Mouse (Mus musculus): ENCODE measurements around the gene Sult2b1. TPM values are rescaled to one million over a fixed set of nuclear protein-coding genes. Genes with fewer than 3 reads are reported as not detected.

Sult2b1 gene
- total and polyA plus RNA-seq, 2 experiments, result not detected

GRCm38 (mm10) chr7:45779081-45779641, 5.3 kb downstream of the Sult2b1 start:
- H3K4me1 ChIP-seq (ENCODE audit: control insufficient read depth, insufficient read depth, low read length), result peaks cover 4% of the 10 kb centered on the region
- no peak overlapping the region for H3K27ac ChIP-seq (replicated peaks; ENCODE audit: insufficient read depth, low read depth, low read length)
- no peak for DNase-seq (ENCODE audit: extremely low read depth, low read depth, low spot score)
- no peak overlapping the region for H3K4me3 ChIP-seq (ENCODE audit: insufficient read depth, low read depth, low read length)
- no peaks in the 10 kb centered on the region for H3K36me3 ChIP-seq (ENCODE audit: control insufficient read depth, insufficient read depth, low read length)
- TF ChIP-seq POLR2A (IDR thresholded peaks at IDR 0.05; ENCODE audit: extremely low read depth, insufficient read depth, low read length) (no peak), CTCF (IDR thresholded peaks at IDR 0.05; ENCODE audit: low read depth, low read length) (no peak)
- H3K27me3 ChIP-seq (ENCODE audit: control insufficient read depth, insufficient read depth, low read length), result no peaks in the 10 kb centered on the region
- no peaks in the 10 kb centered on the region for H3K79me2 ChIP-seq (ENCODE audit: control insufficient read depth, insufficient read depth, low read length)
- no peak overlapping the region for H3K9ac ChIP-seq (ENCODE audit: low read depth, low read length)
- 16% methylated on average over 22 of the region's 22 CpGs for WGBS

GRCm38 (mm10) chr7:45775237-45775636, 9.2 kb downstream of the Sult2b1 start:
- no peak for TF ChIP-seq POLR2A (IDR thresholded peaks at IDR 0.05; ENCODE audit: extremely low read depth, insufficient read depth, low read length)
- TF ChIP-seq CTCF (IDR thresholded peaks at IDR 0.05; ENCODE audit: low read depth, low read length), result no peak
- 68% methylated on average over 7 of the region's 7 CpGs for WGBS
- Histone ChIP-seq H3K36me3 (ENCODE audit: control insufficient read depth, insufficient read depth, low read length) (no peaks in the 10 kb centered on the region), H3K4me1 (ENCODE audit: control insufficient read depth, insufficient read depth, low read length) (no peaks in the 10 kb centered on the region), H3K27me3 (ENCODE audit: control insufficient read depth, insufficient read depth, low read length) (no peaks in the 10 kb centered on the region), H3K4me3 (ENCODE audit: insufficient read depth, low read depth, low read length) (no peak overlapping the region), H3K9ac (ENCODE audit: low read depth, low read length) (no peak overlapping the region), H3K79me2 (ENCODE audit: control insufficient read depth, insufficient read depth, low read length) (no peaks in the 10 kb centered on the region), H3K27ac (replicated peaks; ENCODE audit: insufficient read depth, low read depth, low read length) (no peak overlapping the region)
- DNase-seq (ENCODE audit: extremely low read depth, low read depth, low spot score), result no peak

GRCm38 (mm10) chr7:45771101-45771500, 13.4 kb downstream of the Sult2b1 start:
- TF ChIP-seq POLR2A (IDR thresholded peaks at IDR 0.05; ENCODE audit: extremely low read depth, insufficient read depth, low read length) (no peak), CTCF (IDR thresholded peaks at IDR 0.05; ENCODE audit: low read depth, low read length) (no peak)
- no peaks in the 10 kb centered on the region for H3K36me3 ChIP-seq (ENCODE audit: control insufficient read depth, insufficient read depth, low read length)
- WGBS, result 76% methylated on average over 4 of the region's 4 CpGs
- no peak overlapping the region for H3K27ac ChIP-seq (replicated peaks; ENCODE audit: insufficient read depth, low read depth, low read length)
- no peaks in the 10 kb centered on the region for H3K27me3 ChIP-seq (ENCODE audit: control insufficient read depth, insufficient read depth, low read length)
- no peak overlapping the region for H3K9ac ChIP-seq (ENCODE audit: low read depth, low read length)
- H3K4me1 ChIP-seq (ENCODE audit: control insufficient read depth, insufficient read depth, low read length), result no peaks in the 10 kb centered on the region
- no peak for DNase-seq (ENCODE audit: extremely low read depth, low read depth, low spot score)
- no peak overlapping the region for H3K4me3 ChIP-seq (ENCODE audit: insufficient read depth, low read depth, low read length)
- H3K79me2 ChIP-seq (ENCODE audit: control insufficient read depth, insufficient read depth, low read length), result no peaks in the 10 kb centered on the region

- no peaks in the 10 kb centered on the region for H3K36me3 ChIP-seq (ENCODE audit: control insufficient read depth, insufficient read depth, low read length)
- H3K27ac ChIP-seq (replicated peaks; ENCODE audit: insufficient read depth, low read depth, low read length), result no peak overlapping the region
- H3K9ac ChIP-seq (ENCODE audit: low read depth, low read length), result no peak overlapping the region
- no peaks in the 10 kb centered on the region for H3K79me2 ChIP-seq (ENCODE audit: control insufficient read depth, insufficient read depth, low read length)
- DNase-seq (ENCODE audit: extremely low read depth, low read depth, low spot score), result peak; percentile 58
- WGBS, result 57% methylated on average over 8 of the region's 8 CpGs
- H3K4me1 ChIP-seq (ENCODE audit: control insufficient read depth, insufficient read depth, low read length), result no peaks in the 10 kb centered on the region
- no peak overlapping the region for H3K4me3 ChIP-seq (ENCODE audit: insufficient read depth, low read depth, low read length)
- H3K27me3 ChIP-seq (ENCODE audit: control insufficient read depth, insufficient read depth, low read length), result no peaks in the 10 kb centered on the region
- TF ChIP-seq CTCF (IDR thresholded peaks at IDR 0.05; ENCODE audit: low read depth, low read length) (no peak), POLR2A (IDR thresholded peaks at IDR 0.05; ENCODE audit: extremely low read depth, insufficient read depth, low read length) (no peak)
Observed at GRCm38 (mm10) chr7:45770427-45771082, 13.9 kb downstream of the Sult2b1 start.

- H3K27ac ChIP-seq (replicated peaks; ENCODE audit: insufficient read depth, low read depth, low read length), result no peak overlapping the region
- no peak for TF ChIP-seq CTCF (IDR thresholded peaks at IDR 0.05; ENCODE audit: low read depth, low read length)
- no peak for TF ChIP-seq POLR2A (IDR thresholded peaks at IDR 0.05; ENCODE audit: extremely low read depth, insufficient read depth, low read length)
- no peaks in the 10 kb centered on the region for H3K36me3 ChIP-seq (ENCODE audit: control insufficient read depth, insufficient read depth, low read length)
- no peaks in the 10 kb centered on the region for H3K4me1 ChIP-seq (ENCODE audit: control insufficient read depth, insufficient read depth, low read length)
- no peak overlapping the region for H3K9ac ChIP-seq (ENCODE audit: low read depth, low read length)
- H3K27me3 ChIP-seq (ENCODE audit: control insufficient read depth, insufficient read depth, low read length), result no peaks in the 10 kb centered on the region
- H3K4me3 ChIP-seq (ENCODE audit: insufficient read depth, low read depth, low read length), result no peak overlapping the region
- DNase-seq (ENCODE audit: extremely low read depth, low read depth, low spot score), result no peak
- H3K79me2 ChIP-seq (ENCODE audit: control insufficient read depth, insufficient read depth, low read length), result no peaks in the 10 kb centered on the region
- WGBS, result 97% methylated on average over 6 of the region's 6 CpGs
Observed at GRCm38 (mm10) chr7:45767500-45767899, 17.0 kb downstream of the Sult2b1 start.

- Histone ChIP-seq H3K79me2 (ENCODE audit: control insufficient read depth, insufficient read depth, low read length) (no peaks in the 10 kb centered on the region), H3K36me3 (ENCODE audit: control insufficient read depth, insufficient read depth, low read length) (no peaks in the 10 kb centered on the region), H3K4me3 (ENCODE audit: insufficient read depth, low read depth, low read length) (no peak overlapping the region), H3K27ac (replicated peaks; ENCODE audit: insufficient read depth, low read depth, low read length) (no peak overlapping the region), H3K27me3 (ENCODE audit: control insufficient read depth, insufficient read depth, low read length) (no peaks in the 10 kb centered on the region), H3K9ac (ENCODE audit: low read depth, low read length) (no peak overlapping the region), H3K4me1 (ENCODE audit: control insufficient read depth, insufficient read depth, low read length) (no peaks in the 10 kb centered on the region)
- WGBS, result 65% methylated on average over 8 of the region's 8 CpGs
- no peak for DNase-seq (ENCODE audit: extremely low read depth, low read depth, low spot score)
- no peak for TF ChIP-seq POLR2A (IDR thresholded peaks at IDR 0.05; ENCODE audit: extremely low read depth, insufficient read depth, low read length)
- no peak for TF ChIP-seq CTCF (IDR thresholded peaks at IDR 0.05; ENCODE audit: low read depth, low read length)
Observed at GRCm38 (mm10) chr7:45766764-45767163, 17.7 kb downstream of the Sult2b1 start.

All from liver, adult 2 months (tissue).